Mouse (Mus musculus) hindbrain, embryonic 11.5 days (tissue): ENCODE measurements at regions not wholly inside any gene's neighbourhood (a gene's known extent, or its start where the extent isn't known, plus 50 kb on each side); places are given as distances from the start of the nearest gene placed in this dataset.
A peak's percentile ranks its signal among the peaks of the same experiment; 100 is the strongest.

Source experiments
- ATAC-seq: fragments of 200-750 bp; cut with Nextera tagmentation; 2 replicates; pipeline ENCODE4 v1.8.0; 2017; ENCODE audit warnings: mild to moderate bottlenecking, moderate TSS enrichment, moderate library complexity; ENCODE audit not compliant: low FRiP score
- DNase-seq: peaks from one replicate; pipeline ENCODE4 v3.0.0-alpha.2; 2015; ENCODE audit warnings: low spot score
- H3K27ac ChIP-seq: fragments of 300-500 bp; sonication (generic); 2 replicates; pipeline ENCODE4 v1.5.1; 2014; ENCODE audit warnings: mild to moderate bottlenecking, low read depth, low read length
- H3K27me3 ChIP-seq: fragments of 300-500 bp; sonication (generic); 2 replicates; pipeline ENCODE4 v1.6.1; 2014; ENCODE audit warnings: mild to moderate bottlenecking, low read length, moderate library complexity, mixed read lengths; ENCODE audit not compliant: control insufficient read depth, insufficient read depth
- H3K36me3 ChIP-seq: fragments of 300-500 bp; sonication (generic); 2 replicates; pipeline ENCODE4 v1.6.1; 2014; ENCODE audit warnings: mild to moderate bottlenecking, low read length, moderate library complexity, mixed read lengths; ENCODE audit not compliant: control insufficient read depth, insufficient read depth
- H3K4me1 ChIP-seq: fragments of 300-500 bp; sonication (generic); replicated peaks from 2 replicates; pipeline ENCODE4 v1.6.1; 2014; ENCODE audit warnings: low read length, mixed read lengths; ENCODE audit not compliant: control insufficient read depth, insufficient read depth
- H3K4me2 ChIP-seq: fragments of 300-500 bp; sonication (generic); replicated peaks from 2 replicates; pipeline ENCODE4 v1.6.1; 2014; ENCODE audit warnings: mild to moderate bottlenecking, low read depth, low read length
- H3K4me3 ChIP-seq: fragments of 300-500 bp; sonication (generic); 2 replicates; pipeline ENCODE4 v1.5.1; 2014; ENCODE audit warnings: low read depth, low read length
- H3K9ac ChIP-seq: fragments of 300-500 bp; sonication (generic); 2 replicates; pipeline ENCODE4 v1.6.1; 2014; ENCODE audit warnings: low read depth, low read length
- H3K9me3 ChIP-seq: fragments of 300-500 bp; sonication (generic); 2 replicates; pipeline ENCODE4 v1.6.1; 2016; ENCODE audit warnings: low read length; ENCODE audit not compliant: control insufficient read depth
- WGBS: fragments of 180-500 bp; shearing (Covaris S2); extraction: QIAGEN DNeasy Blood & Tissue Kit; methylation state at CpG from one replicate; pipeline ENCODE4 v1.1.7; 2014; 5-methylcytosine and 5-hydroxymethylcytosine counted together

- WGBS: 21% methylated on average over 16 of the region's 16 CpGs
- no peaks in the 10 kb centered on the region for H3K4me1 ChIP-seq
- no peak overlapping the region for H3K9ac ChIP-seq
- no peak overlapping the region for H3K4me2 ChIP-seq
- no peaks in the 10 kb centered on the region for H3K36me3 ChIP-seq
- no peak overlapping the region for H3K4me3 ChIP-seq
- ATAC-seq: peak; percentile 80
- H3K27me3 ChIP-seq: no peaks in the 10 kb centered on the region
- H3K9me3 ChIP-seq: no peaks in the 10 kb centered on the region
- H3K27ac ChIP-seq: no peak overlapping the region
- DNase-seq: peak; percentile 85
Measured at GRCm38 (mm10) chr16:87840949-87841546, 142.3 kb downstream of the Bach1 start.
